Mouse (Mus musculus): ENCODE results near the gene Shld1. TPM values are rescaled to one million over a fixed set of nuclear protein-coding genes. Genes with fewer than 3 reads are reported as not detected.
A peak's percentile ranks its signal among the peaks of the same experiment; 100 is the strongest.

Gene Shld1
- total RNA-seq, 1 experiment from 2014 or later = 8.5 TPM

DNA sequence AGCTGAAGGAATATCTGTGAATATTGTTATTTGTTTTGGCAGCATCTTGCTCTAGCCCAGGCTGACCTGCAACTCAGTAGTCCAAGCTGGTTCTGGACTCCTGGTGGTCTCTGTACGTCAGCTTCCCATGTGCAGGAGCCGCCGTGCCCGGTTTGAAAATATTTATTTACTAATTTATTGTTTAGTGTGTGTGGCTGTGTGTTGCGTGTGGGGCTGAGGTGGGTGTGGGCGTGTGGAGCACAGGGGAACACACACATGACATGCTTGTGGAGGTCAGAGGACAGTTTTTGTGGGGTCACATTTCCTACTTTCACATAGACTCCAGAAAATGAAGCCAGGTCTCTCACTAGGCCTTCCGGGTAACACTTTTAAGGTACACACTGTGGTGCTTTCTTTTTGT, 37.8 kb downstream of the Shld1 start:
- no peak for DNase-seq

- no peak for DNase-seq
These were observed 38.7 kb downstream of the Shld1 start for GRCm38 (mm10) chr2:132725376-132725905.

DNA sequence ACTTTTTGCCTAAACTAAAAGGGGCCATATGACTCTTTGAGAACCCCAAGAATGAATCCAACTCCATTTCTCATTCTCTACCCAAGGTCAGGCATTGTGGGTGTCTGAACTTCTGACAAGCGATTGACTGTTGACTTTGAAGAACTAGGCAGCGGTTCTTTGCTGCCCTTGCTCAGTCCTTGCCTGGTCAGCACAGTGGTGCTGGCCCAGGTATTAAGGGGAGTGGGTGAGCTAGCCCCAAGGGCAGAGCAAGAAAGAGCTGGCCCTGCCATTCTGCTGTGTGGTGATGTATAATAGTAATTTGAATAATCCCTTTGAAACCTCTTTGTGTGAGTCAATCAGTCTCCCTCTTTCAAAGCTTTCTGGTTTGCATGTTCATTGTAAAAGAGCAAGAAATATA, 39.4 kb downstream of the Shld1 start:
- DNase-seq = no peak

DNA sequence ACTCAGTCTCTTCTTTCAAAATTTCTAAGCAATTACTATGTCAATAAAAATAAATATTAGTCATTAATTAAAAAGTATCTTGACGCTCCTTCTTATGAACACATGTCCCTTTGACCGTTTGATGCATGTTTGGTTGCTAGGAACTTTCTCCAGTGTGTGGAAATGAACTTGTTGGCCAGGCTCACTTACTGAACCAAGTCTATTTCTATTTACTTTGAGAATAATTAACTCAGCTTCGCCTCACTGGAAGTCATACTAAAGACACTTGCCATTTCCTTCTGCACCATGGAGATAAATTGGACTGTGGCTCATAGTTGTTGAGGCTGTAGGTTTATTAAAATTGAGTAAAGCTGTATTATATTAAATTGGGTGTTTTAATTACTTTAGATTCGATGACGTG, 46.2 kb downstream of the Shld1 start:
- DNase-seq = no peak

DNA sequence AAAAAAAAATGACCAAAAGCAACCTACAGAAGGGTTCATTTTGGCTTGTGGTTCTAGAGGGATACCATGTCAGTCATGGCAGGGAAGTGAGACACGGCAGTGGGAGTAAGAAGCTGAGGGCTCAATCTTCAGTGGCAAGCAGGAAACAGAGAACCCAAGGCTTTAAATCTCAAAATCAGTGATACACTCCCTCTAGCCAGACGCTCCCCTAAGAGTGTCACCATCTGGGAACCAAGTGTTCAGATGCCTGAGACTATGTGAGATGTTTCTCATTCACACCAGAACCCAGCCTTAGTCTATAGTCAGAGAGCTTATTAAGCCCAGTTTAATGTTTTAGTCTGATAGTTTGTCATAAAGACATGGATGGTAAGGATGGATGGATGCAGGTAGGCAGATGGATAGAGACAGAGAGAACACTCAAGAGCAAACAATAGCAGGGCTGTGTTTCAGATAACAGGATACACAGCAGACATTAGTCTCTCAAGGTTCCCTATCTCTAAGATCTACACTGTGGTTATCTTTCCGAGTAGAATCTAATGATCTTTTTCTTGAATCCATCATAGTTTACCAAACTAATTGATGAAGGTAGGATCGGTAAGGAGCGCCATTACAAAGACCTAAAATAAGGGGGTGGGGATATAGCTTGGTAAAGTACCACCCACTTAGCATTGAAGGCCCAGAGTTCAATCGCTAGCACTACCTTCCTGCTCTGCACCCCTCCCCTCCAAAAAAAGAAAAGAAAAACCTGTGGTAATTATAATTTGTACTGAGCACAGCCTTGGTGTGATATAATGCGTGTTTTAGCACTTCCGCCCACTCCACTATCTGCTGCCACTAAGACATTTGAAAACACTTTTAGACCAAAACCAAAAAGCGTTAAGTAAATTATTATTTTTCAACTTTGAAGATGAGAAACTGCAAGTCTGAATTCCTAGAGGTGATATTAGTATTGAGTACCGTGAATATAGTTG, 47.2 kb downstream of the Shld1 start:
- no peak for DNase-seq

DNA sequence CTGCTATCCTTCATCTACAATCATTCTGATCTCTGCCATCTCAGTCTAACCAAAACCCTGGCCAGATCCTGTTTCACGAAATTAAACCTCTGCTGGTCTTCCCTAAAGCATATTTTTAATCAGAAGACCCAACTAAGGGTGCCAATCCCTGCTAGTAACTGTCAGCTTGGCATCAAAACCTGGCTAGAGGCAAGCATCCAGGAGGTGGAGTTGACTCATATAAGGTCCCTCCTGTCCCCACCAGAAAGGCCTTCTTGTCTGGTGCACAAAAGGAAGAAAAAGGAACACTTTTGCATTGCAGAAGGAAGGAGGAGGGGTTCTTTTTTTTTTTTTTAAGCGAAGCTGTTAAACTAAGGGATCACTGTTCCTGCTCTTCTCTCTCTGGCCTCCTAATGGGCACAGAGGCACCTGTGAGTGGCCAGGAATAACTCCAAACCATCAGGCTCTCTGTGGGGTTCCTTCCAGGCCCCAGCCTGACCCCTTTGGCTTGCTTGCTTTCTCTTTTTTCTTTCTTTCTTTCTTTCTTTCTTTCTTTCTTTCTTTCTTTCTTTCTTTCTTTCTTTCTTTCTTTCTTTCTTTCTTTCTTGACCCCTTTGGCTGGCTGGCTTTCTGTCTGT, 52.2 kb downstream of the Shld1 start:
- DNase-seq = no peak

GRCm38 (mm10) chr2:132741862-132742347, 55.2 kb downstream of the Shld1 start:
- peak; percentile 45 for DNase-seq

DNA sequence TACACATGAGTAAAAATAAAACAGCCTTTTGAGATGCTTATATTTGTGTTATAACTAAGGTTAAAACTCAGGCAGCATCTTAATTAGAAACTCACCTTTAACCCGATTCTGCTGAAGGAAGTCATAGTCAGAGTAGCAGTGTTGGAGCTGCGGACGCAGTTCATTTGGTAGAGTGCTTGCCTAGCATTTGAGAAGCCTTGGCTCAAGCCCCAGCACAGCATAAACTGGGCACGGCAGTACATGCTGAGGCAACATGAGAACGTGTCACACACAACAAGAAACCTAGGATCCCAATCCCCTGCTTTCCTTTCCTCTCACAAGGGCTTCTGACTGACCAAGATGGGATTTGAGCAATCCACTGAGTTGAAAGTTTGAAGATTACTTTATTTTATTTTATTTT, 58.1 kb downstream of the Shld1 start:
- no peak for DNase-seq

GRCm38 (mm10) chr2:132746108-132746507, 59.4 kb downstream of the Shld1 start:
- no peak for DNase-seq

DNA sequence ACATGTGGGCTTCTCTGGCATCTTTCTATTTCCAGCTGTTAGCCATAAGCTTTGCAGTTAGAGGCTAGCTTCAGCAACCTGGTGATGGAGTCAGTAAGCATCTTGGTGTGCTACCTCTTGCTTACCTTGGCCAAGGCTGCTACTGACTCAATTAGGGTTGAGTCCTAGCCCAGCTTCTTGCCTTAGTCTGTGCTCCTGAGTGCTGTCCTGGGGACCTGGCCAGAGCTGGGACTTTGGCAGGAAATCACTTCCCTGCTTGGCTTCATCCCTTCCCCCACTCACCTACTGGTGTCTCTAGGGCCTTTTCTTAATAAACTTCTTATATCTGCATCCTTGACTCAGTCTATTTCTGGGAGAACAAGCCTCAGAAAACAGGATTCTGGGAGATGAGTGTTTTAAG, 64.0 kb downstream of the Shld1 start:
- no peak for DNase-seq

DNA sequence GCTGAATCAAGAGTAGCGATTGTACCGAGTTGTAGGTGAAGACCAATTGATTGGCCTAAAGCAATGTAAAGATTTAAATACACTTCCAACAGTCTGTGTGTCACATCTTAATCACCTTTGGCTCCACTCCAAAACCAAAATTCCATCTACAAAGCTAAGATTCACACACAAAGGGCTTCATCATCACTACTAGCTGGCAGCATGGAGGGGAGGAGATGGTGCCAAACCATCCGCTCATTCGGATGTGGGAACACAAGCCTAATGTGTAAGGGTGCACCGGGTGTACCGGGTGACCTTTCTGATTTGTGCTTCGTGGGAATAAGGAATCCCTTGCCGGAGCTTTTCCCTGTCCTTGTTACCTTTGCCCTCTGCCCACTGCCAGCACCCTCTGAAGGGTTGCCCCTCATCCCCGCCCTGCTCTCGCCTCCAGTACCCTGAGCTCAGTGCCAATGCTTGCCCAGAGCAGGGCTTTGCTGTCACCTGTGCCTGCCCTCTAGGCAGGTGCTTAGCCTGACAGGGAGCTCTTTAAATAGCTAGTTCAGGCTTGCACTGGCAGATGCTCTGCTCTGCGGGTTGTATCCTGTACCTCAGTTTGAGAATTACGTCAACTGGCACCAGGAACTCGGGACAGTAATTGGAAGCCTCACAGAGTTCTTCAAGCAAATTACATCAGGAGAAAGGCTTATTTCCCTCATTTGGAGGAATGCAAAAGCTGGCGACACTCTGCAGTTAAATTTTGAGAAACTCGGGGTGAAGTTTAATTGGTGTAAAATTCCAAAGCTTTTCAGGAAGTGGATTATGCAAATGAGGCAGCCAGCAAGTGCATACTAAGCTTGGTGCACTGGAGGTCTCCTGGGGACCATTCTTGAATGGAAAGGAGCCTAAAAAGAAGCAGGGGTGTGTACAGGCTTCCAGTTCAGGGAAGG, 64.7 kb downstream of the Shld1 start:
- no peak for DNase-seq

GRCm38 (mm10) chr2:132752398-132752797, 65.7 kb downstream of the Shld1 start:
- no peak for DNase-seq

DNA sequence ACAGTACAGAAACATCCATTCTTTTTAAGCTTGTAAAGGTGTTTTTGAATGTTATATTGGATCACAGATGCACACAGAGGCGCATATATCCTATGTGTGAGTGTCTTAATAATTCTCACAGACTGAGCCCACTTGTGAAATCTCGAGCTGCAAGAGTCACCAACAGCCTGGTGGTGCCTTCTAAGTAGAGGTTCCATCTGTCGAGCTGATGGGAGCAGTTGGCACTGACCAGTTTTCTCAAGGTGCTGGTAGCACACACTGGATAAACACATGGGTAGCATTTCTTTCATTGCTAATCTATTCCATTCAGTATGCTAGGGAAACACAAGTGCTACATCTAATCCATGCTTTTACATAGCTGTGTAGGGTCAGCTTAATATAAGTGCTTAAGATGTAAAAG, 66.4 kb downstream of the Shld1 start:
- DNase-seq = no peak

- no peak for DNase-seq
These were observed 71.2 kb downstream of the Shld1 start for GRCm38 (mm10) chr2:132757911-132758310.

- DNase-seq = no peak
These were observed 84.1 kb downstream of the Shld1 start for GRCm38 (mm10) chr2:132770822-132771221.

GRCm38 (mm10) chr2:132780978-132781377, 94.2 kb downstream of the Shld1 start, which contains the start of gene Chgb:
TSS of gene Chgb (plus strand) at chr2:132781278.
- no peak for DNase-seq

GRCm38 (mm10) chr2:132781439-132782068, 94.8 kb downstream of the Shld1 start:
- peak; percentile 96 for DNase-seq

- DNase-seq = no peak
These were observed 97.3 kb downstream of the Shld1 start for GRCm38 (mm10) chr2:132784039-132784438.

DNA sequence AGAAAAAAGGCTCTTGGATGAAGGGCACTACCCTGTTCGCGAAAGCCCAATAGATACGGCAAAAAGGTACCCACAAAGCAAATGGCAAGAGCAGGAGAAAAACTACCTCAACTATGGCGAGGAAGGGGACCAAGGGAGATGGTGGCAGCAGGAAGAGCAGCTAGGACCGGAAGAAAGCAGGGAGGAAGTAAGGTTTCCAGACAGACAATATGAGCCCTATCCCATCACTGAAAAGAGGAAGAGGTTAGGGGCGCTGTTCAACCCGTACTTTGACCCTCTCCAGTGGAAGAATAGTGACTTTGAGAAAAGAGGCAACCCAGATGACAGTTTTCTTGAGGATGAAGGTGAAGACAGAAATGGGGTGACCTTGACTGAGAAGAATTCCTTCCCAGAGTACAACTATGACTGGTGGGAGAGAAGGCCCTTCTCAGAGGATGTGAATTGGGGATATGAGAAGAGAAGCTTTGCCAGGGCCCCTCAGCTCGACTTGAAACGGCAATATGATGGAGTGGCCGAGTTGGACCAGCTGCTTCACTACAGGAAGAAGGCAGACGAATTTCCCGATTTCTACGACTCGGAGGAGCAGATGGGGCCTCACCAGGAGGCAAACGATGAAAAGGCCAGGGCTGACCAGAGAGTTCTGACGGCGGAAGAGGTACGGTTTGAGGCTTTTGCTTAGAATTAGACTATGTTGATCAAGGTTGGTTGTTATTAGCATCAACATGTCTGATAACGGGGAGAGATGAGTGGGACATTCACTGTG, 106.9 kb downstream of the Shld1 start:
- DNase-seq = no peak

DNA sequence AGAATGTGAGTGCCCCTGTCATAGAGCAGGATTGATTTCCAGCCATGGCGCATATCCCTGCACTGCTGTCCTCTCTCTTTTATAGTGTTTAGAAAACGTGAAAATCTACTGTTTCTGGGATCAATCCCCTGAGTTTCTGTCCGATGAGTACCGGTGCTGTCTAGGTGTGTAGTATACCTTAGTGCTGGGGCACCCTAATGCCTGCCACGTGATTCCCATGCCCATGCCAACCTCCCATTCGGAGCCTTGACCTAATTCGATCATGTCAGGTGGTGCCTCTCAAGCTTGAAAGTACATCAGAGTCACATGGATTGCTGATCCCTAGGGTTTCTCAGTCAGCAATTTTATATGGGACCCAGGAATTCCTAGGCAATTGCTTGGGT, 107.5 kb downstream of the Shld1 start:
- no peak for DNase-seq
